Mouse (Mus musculus) stomach, postnatal 0 days (tissue): ENCODE data around the gene E2f6.

Experiments
- CTCF ChIP-seq: IDR thresholded peaks from 2 replicates; pipeline ENCODE4 v1.5.1; 2016; ENCODE audit warnings: antibody characterized with exemption, low read depth, mild to moderate bottlenecking, moderate library complexity
- EP300 ChIP-seq: optimal IDR thresholded peaks from 2 replicates; pipeline ENCODE3; 2016; ENCODE audit warnings: antibody characterized with exemption

- TF ChIP-seq CTCF (no peak), EP300 (no peak)
Measured at GRCm38 (mm10) chr12:16811477-16811876, 714 bp downstream of the E2f6 start.
